Mouse (Mus musculus): ENCODE data around the gene Lrsam1.

Gene Lrsam1

DNA sequence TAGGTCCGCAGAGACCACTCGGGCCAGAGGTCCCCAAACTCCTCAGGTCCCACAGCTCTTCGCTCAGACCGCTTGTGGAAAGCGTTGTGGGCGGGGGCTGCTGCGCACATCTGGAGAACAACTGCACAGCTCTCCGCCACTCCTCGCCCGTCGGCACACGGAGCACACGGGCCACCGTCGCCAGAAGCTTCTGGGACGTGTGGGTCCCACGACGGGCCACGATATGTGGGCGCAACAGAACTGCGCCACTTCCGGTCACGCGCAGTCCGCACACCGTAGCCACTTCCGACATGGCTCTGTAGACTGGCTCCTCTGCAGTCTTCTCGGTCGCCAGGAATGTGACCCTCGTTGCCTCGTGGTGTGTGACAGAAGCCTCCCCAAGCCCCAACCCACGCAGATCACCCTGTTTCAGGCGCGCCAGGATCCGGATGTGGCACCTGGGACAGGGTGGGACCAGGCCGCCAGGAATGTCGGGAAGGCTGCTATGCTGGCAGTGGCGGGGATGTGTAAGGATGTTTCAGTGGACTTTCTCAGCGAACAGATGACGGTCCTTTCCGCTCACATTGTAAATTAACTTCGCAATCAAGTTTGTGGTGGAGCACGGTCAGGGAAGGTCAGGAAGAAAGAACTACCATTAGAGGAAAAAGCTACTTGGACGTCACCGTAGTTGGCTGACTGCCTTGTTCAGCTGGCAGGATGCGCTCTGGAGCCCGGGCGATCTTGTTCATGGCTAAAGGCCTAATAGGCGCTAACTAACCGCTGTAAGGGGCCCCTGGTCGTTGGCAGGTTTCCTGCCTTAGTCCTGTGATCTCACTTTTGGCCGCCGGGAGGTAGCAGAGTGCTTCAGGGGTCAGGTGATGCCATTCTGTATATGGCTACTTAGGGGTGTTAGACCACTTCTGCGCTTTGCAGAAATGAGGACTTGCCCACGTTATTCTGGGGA is 5.5 kb upstream of the Lrsam1 start:
- DNase-seq (ENCODE audit: low spot score): peak; percentile 76

GRCm38 (mm10) chr2:32966184-32966688 is 4.8 kb upstream of the Lrsam1 start:
- no peak for DNase-seq (ENCODE audit: low spot score)

- DNase-seq (ENCODE audit: low spot score): no peak
Observed at GRCm38 (mm10) chr2:32965511-32966183, 4.2 kb upstream of the Lrsam1 start.

DNA sequence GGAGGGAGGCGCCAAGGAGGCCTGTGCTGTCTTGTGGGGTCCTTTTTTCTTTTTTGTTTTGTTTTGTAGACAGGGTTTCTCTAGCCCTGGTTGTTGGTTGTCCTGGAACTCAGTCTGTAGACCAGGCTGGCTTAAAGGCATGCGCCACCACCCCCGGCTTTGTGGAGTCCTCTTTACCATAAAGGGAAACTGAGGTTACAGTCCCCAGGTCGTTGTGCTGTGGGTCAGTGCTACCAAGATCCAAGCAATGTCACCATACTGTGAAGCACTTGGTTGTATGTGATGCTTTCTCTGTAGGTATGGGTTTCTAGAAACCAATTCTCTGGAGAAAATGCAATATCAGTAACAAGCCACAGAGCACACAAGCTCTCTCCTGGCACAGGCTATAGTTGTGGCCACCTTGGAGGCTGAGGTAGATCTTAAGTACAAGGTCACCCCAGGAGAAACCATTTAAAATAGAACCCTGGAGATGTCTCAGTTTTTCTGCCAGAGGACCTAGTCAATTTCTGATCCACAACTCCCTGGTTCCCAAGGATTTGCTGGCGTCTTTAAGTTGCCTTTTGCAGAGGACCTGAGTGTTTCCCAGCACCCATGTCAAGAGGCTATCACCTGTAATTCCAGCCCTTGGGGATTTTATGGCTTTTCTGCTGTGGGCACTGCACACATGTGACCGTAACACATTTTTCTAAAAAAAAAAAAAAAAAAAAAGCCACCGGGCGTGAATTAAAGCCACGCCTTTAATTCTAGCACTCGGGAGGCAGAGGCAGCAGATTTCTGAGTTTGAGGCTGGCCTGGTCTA is 3.4 kb upstream of the Lrsam1 start:
- DNase-seq (ENCODE audit: low spot score): no peak

GRCm38 (mm10) chr2:32963981-32964380 is 2.6 kb upstream of the Lrsam1 start:
- no peak for DNase-seq (ENCODE audit: low spot score)

DNA sequence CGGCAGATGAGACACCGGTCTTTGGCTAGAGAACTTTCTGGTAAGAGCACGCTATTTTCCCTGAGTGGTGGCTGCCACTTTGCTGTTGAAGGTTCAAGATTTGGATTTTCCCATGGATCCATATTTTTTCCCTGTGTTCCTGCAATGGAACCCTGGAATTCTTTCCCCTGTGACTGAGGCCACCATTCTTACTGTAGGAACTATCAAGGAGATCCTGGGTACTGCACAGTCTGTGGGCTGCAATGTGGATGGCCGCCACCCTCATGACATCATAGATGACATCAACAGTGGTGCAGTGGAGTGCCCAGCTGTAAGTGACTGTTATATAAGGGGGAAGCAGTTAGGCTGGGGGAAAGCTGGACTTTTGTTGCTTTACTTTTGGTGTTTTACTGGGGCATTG is 2.1 kb upstream of the Lrsam1 start:
- DNase-seq (ENCODE audit: low spot score): no peak

DNA sequence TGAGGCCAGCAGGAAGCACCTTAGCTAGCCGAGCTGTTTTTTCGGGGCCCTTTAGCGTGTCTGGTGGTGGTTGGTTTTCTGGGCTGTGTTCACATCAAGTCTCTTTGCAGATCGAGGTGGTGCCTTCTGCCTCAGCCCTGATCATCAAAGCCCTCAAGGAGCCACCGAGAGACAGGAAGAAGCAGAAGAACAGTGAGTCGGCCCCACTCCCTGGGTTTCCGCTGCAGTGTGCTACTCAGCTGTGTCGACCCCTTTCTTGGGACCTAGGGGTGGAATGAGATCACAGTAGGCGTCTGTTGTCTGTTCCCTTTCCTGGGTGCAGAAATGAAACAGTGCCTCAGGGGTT is 1.4 kb upstream of the Lrsam1 start:
- no peak for DNase-seq (ENCODE audit: low spot score)

- no peak for DNase-seq (ENCODE audit: low spot score)
Observed at GRCm38 (mm10) chr2:32962062-32962874, 854 bp upstream of the Lrsam1 start.

GRCm38 (mm10) chr2:32960273-32960672 is 1.1 kb downstream of the Lrsam1 start:
- DNase-seq (ENCODE audit: low spot score): no peak

GRCm38 (mm10) chr2:32957344-32957743 is 4.1 kb downstream of the Lrsam1 start:
- DNase-seq (ENCODE audit: low spot score): no peak

DNA sequence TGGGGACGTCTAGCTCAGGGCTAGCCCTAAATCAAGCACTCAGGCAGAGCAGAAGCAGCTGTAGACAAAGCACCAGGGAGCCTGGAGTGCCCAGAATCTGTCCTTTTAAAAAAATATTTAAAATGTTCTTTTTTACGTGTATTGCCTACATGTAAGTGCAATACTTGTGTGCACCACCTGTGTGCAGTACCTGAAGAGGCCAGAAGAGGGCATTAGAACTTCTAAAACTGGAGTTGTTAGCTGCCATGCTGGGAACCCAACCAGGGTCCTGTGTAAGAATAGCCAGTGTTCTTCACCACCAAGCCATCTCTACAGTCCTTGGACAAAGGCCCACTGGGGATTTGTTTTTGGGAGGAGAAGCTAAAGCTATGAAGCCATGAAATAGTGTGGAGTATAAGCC is 6.8 kb downstream of the Lrsam1 start:
- no peak for DNase-seq (ENCODE audit: low spot score)

- no peak for DNase-seq (ENCODE audit: low spot score)
Observed at GRCm38 (mm10) chr2:32947454-32947853, 14.0 kb downstream of the Lrsam1 start.

DNA sequence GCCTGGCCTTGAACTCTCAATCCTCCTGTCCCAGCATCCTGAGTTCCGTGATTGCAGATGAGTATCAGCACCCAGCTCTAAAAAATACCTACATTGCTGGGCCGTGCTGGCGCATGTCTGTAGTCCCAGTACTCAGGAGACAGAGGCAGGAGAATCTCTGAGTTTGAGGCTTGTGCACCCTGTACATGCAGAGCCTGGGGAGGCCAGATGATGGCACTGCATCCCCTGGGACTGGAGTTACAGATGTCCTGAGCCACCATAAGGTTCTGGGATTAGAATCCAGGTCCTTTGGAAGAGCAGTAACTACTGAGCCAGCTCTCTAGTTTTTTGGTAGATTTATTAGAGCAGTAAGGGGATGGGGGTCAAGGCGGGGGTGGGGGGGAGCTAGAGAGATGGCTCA is 20.9 kb downstream of the Lrsam1 start:
- no peak for DNase-seq (ENCODE audit: low spot score)

DNA sequence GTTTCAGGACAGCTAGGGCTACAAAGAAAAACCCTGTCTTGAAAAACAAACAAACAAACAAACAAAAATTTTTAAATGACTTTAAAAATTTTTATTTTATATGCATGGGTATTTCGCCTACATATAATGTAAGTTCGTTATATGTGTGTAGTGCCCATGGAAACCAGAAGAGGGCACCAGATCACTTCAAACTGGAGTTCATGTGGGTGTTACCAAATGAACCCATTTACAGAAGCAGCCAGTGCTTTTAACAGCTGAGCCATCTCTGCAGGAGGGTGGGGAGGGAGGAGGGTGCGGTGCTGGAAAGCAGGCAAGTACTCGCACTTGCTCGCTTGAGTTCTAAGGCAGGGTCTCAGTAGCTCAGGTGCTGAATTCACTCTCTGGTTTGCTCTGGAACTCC is 22.0 kb downstream of the Lrsam1 start:
- no peak for DNase-seq (ENCODE audit: low spot score)

GRCm38 (mm10) chr2:32938741-32939140 is 22.7 kb downstream of the Lrsam1 start:
- DNase-seq (ENCODE audit: low spot score): no peak

DNA sequence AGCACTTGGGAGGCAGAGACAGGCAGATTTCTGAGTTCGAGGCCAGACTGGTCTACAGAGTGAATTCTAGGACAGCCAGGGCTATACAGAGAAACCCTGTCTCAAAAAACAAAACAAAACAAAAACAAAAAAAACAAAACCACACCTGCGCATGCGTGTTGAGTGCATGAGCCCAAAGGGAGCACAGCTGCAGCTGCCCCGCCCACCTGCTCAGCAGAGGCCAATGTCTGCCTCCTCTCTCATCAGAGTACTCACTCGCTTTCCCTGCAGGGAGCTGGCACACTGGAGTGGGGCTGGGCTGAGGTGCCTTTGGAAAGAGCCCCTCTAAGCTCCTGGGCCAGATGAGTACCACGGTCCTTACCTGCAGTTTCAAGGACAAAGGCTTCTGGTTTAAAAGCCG is 29.7 kb downstream of the Lrsam1 start:
- no peak for DNase-seq (ENCODE audit: low spot score)

GRCm38 (mm10) chr2:32928947-32929829 is 32.2 kb downstream of the Lrsam1 start:
- DNase-seq (ENCODE audit: low spot score): no peak

GRCm38 (mm10) chr2:32928235-32928946 is 33.0 kb downstream of the Lrsam1 start:
- peak; percentile 42 for DNase-seq (ENCODE audit: low spot score)

DNA sequence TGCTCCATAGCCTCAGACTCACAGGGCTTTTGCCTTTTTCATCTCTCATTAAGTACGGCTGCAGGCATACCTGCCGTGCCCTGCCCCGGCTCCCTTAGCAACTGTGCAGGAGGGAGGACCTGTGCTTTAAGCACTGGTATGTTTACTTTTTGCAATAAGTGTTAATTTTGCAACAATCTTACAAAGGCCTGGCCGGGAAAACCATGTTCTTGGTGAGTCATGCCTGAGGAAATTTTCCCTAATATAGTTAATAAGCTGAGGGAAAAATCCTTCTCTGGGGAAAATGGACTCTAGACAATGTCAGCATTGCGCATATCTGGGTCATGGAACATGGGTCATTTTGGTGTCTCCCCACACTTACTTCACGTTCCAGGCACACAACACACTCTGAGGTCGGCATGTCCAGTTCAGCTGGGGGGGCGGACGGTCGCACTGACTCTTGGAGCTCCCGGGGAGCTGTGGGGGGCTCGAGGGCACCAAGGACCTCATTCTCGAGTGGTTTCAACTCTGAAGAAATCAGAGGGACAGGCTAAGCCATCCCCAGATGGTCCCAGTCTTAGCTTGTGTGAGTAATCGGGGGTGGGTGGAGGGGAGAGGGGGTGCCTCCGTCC is 33.7 kb downstream of the Lrsam1 start:
- no peak for DNase-seq (ENCODE audit: low spot score)
